Mouse (Mus musculus) heart, postnatal 0 days (tissue): ENCODE data around the gene Ifnz.

ENCODE experiments used
- CTCF ChIP-seq: IDR thresholded peaks from 2 replicates; pipeline ENCODE4 v1.5.1; 2016; ENCODE audit warnings: antibody characterized with exemption, control low read depth, low read depth
- EP300 ChIP-seq: IDR thresholded peaks from 2 replicates; pipeline ENCODE4 v1.6.1; 2016; ENCODE audit warnings: antibody characterized with exemption, low read depth

GRCm38 (mm10) chr4:88738480-88738879, 43.5 kb upstream of the Ifnz start:
- TF ChIP-seq CTCF = peak; percentile 92
- no peak for TF ChIP-seq EP300
